Mouse (Mus musculus) heart, postnatal 36 days (tissue): ENCODE measurements around the gene Arid1b. TPM values are rescaled to one million over a fixed set of nuclear protein-coding genes. Genes with fewer than 3 reads are reported as not detected.

Experiments
- DNase-seq, 2 experiments: peaks; one replicate each; pipeline ENCODE4 v3.0.0; 2021 to 2022
- intact Hi-C: fragments of 180-260 bp; cut with DNase I; formaldehyde crosslinking; loops from one replicate; pipeline ENCODE4 v1.15.1; 2025
- total RNA-seq, 2 experiments: library from RNA; stranded (reverse); gene quantifications; 2 replicates each; pipeline ENCODE4 v1.2.3; 2021

Arid1b gene
- total RNA-seq, 2 experiments from 2014 or later: 27.8 to 28.3 TPM

DNA sequence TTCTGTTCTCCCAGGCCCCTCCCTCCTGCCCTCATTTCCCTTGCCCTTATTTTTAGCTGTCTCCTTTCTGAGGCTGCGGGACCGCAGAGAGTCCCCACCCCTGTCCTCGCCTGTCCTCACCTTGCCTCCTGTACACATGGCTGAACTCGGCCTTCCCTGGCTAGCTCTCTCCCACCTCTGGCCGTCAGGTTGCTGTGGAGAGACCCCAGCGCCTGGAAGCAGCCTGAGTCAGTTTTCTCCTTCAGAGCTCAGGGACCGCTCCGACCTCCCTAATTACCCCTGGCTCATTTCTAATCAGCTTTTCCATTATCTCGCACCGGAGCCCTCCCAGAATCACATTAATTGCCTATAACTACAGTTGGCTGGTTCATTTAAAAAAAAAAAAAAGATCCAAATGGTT lies 396.6 kb downstream of the Arid1b start:
- intact Hi-C loops: no loop called here

DNA sequence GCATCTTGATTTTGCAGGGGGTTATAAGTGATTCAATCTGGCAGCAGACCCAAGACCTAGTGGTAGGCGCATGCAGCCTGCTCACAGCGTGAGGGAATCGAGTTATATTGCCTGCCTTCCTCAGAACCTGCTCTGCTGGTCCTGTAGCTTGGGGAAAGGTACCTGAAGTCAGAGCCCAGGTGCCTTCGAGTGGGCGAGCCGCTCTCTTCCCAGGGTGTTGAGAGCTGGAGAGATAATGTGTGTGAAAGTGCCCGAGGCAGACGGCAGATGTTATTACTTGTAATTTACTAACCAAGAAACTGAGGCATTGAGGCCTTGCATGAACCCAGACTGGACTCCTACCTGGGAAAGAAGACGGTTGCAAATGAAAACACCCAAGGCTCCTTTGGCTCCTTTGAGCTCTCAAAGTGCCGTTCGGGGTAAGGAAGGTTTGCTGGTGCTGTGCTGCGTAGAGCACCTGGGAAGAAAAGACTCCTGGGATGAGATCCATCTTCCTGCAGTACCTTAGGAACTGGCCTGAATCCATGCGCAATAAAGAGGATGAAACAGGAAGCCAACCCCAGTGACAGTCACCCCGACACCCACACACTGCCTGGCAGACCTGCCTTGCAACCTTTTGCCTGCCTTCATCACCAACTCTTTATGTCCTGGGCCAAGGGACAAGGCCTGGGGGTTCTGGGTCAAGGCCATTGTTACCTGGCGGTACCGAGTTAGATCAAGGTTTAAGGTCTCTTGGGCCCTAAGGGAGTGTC lies 401.5 kb downstream of the Arid1b start:
- intact Hi-C loops: loop anchor here (2.0 to 5.0 kb wide), 4 partner anchors 143 to 1823 kb away; no protein-coding TSS in a partner anchor
- no peak for DNase-seq

More for the DNA sequence above, 396.6 kb downstream of the Arid1b start:
- no peak for DNase-seq

DNA sequence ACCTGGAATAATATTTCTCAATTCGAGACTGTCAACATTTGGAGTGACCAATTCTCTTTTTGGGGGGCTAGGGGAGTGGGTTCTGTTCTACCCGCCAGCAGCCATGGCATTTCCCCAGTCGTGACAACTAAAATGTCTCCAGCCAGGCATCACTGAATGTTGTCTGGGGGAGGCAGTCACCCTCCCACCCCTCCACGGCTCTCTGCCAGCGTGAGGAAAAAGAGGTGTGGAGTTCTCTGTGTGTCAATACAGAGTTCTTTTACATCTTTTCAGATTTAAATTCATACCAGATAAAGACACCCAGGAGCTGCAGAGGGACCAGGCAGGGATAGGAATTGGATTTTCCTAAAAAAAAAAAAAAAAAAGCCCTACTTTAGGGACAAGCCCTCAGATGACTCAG lies 402.1 kb downstream of the Arid1b start:
- no peak for DNase-seq
- intact Hi-C loops: loop anchor here (2.0 to 5.0 kb wide), 4 partner anchors 143 to 1824 kb away; no protein-coding TSS in a partner anchor
